Mouse (Mus musculus): ENCODE data around the gene Epha3. TPM values are rescaled to one million over a fixed set of nuclear protein-coding genes. Genes with fewer than 3 reads are reported as not detected.

Epha3 gene
- polyA plus RNA-seq, 1 experiment from 2014 or later, result 76.8 TPM

- 44% methylated on average over 4 of the region's 4 CpGs for WGBS
- Histone ChIP-seq H3K9ac (replicated peaks; ENCODE audit: low read depth, low read length) (no peak overlapping the region), H3K4me2 (ENCODE audit: low read length) (no peak overlapping the region), H3K4me3 (replicated peaks; ENCODE audit: low read length) (no peak overlapping the region), H3K9me3 (ENCODE audit: control insufficient read depth, low read length) (no peaks in the 10 kb centered on the region), H3K27ac (ENCODE audit: low read length) (no peak overlapping the region), H3K4me1 (replicated peaks; ENCODE audit: control insufficient read depth, insufficient read depth, low read length) (0 out of 2 replicates have a peak, but pooled peaks cover 2% of the 10 kb centered on the region), H3K36me3 (ENCODE audit: control insufficient read depth, insufficient read depth) (no peaks in the 10 kb centered on the region), H3K27me3 (replicated peaks; ENCODE audit: control insufficient read depth, insufficient read depth, low read length) (no peaks in the 10 kb centered on the region)
- ATAC-seq, result peak; percentile 91
Measured at GRCm38 (mm10) chr16:63761177-63761576, 102.8 kb downstream of the Epha3 start.

- Histone ChIP-seq H3K27me3 (replicated peaks; ENCODE audit: control insufficient read depth, insufficient read depth, low read length) (no peaks in the 10 kb centered on the region), H3K4me3 (replicated peaks; ENCODE audit: low read length) (no peak overlapping the region), H3K9me3 (ENCODE audit: control insufficient read depth, low read length) (no peaks in the 10 kb centered on the region), H3K27ac (ENCODE audit: low read length) (no peak overlapping the region), H3K9ac (replicated peaks; ENCODE audit: low read depth, low read length) (no peak overlapping the region), H3K4me1 (replicated peaks; ENCODE audit: control insufficient read depth, insufficient read depth, low read length) (0 out of 2 replicates have a peak, but pooled peaks cover 2% of the 10 kb centered on the region), H3K36me3 (ENCODE audit: control insufficient read depth, insufficient read depth) (no peaks in the 10 kb centered on the region), H3K4me2 (ENCODE audit: low read length) (no peak overlapping the region)
- 18% methylated on average over 2 of the region's 2 CpGs for WGBS
- no peak for ATAC-seq
Measured at GRCm38 (mm10) chr16:63760112-63760511, 103.9 kb downstream of the Epha3 start.

- no peaks in the 10 kb centered on the region for H3K27me3 ChIP-seq (replicated peaks; ENCODE audit: control insufficient read depth, insufficient read depth, low read length)
- H3K9me3 ChIP-seq (ENCODE audit: control insufficient read depth, low read length), result no peaks in the 10 kb centered on the region
- peak overlapping the region; percentile 65 for H3K27ac ChIP-seq (ENCODE audit: low read length)
- no peak overlapping the region for H3K9ac ChIP-seq (replicated peaks; ENCODE audit: low read depth, low read length)
- 5% methylated on average over 3 of the region's 3 CpGs for WGBS
- H3K4me2 ChIP-seq (ENCODE audit: low read length), result no peak overlapping the region
- H3K36me3 ChIP-seq (ENCODE audit: control insufficient read depth, insufficient read depth), result no peaks in the 10 kb centered on the region
- H3K4me3 ChIP-seq (replicated peaks; ENCODE audit: low read length), result no peak overlapping the region
- ATAC-seq, result peak; percentile 58
- peaks cover 4% of the 10 kb centered on the region for H3K4me1 ChIP-seq (replicated peaks; ENCODE audit: control insufficient read depth, insufficient read depth, low read length)
Measured at GRCm38 (mm10) chr16:63753052-63753451, 110.9 kb downstream of the Epha3 start.

- no peak; the same call in 1 of the 2 replicates for ATAC-seq
- no peaks in the 10 kb centered on the region for H3K36me3 ChIP-seq (ENCODE audit: control insufficient read depth, insufficient read depth)
- WGBS, result 9% methylated on average over 2 of the region's 2 CpGs
- no peak overlapping the region for H3K4me2 ChIP-seq (ENCODE audit: low read length)
- peaks cover 12% of the 10 kb centered on the region for H3K4me1 ChIP-seq (replicated peaks; ENCODE audit: control insufficient read depth, insufficient read depth, low read length)
- H3K4me3 ChIP-seq (replicated peaks; ENCODE audit: low read length), result no peak overlapping the region
- H3K9me3 ChIP-seq (ENCODE audit: control insufficient read depth, low read length), result no peaks in the 10 kb centered on the region
- no peak overlapping the region for H3K27ac ChIP-seq (ENCODE audit: low read length)
- H3K9ac ChIP-seq (replicated peaks; ENCODE audit: low read depth, low read length), result no peak overlapping the region
- H3K27me3 ChIP-seq (replicated peaks; ENCODE audit: control insufficient read depth, insufficient read depth, low read length), result no peaks in the 10 kb centered on the region
Measured at GRCm38 (mm10) chr16:63747817-63748216, 116.2 kb downstream of the Epha3 start.

- ATAC-seq, result no peak
- 16% methylated on average over 5 of the region's 5 CpGs for WGBS
- Histone ChIP-seq H3K27me3 (replicated peaks; ENCODE audit: control insufficient read depth, insufficient read depth, low read length) (no peaks in the 10 kb centered on the region), H3K4me1 (replicated peaks; ENCODE audit: control insufficient read depth, insufficient read depth, low read length) (peaks cover 12% of the 10 kb centered on the region), H3K9ac (replicated peaks; ENCODE audit: low read depth, low read length) (no peak overlapping the region), H3K9me3 (ENCODE audit: control insufficient read depth, low read length) (no peaks in the 10 kb centered on the region), H3K36me3 (ENCODE audit: control insufficient read depth, insufficient read depth) (no peaks in the 10 kb centered on the region), H3K27ac (ENCODE audit: low read length) (peak overlapping the region; percentile 47; the same call in 1 of the 2 replicates), H3K4me3 (replicated peaks; ENCODE audit: low read length) (no peak overlapping the region), H3K4me2 (ENCODE audit: low read length) (no peak overlapping the region)
Measured at GRCm38 (mm10) chr16:63745465-63745864, 118.5 kb downstream of the Epha3 start.

- Histone ChIP-seq H3K36me3 (ENCODE audit: control insufficient read depth, insufficient read depth) (no peaks in the 10 kb centered on the region), H3K4me3 (replicated peaks; ENCODE audit: low read length) (no peak overlapping the region), H3K9ac (replicated peaks; ENCODE audit: low read depth, low read length) (no peak overlapping the region), H3K4me2 (ENCODE audit: low read length) (no peak overlapping the region), H3K9me3 (ENCODE audit: control insufficient read depth, low read length) (no peaks in the 10 kb centered on the region), H3K4me1 (replicated peaks; ENCODE audit: control insufficient read depth, insufficient read depth, low read length) (peaks cover 12% of the 10 kb centered on the region), H3K27me3 (replicated peaks; ENCODE audit: control insufficient read depth, insufficient read depth, low read length) (no peaks in the 10 kb centered on the region), H3K27ac (ENCODE audit: low read length) (no peak overlapping the region)
- peak; percentile 52 for ATAC-seq
- 39% methylated on average over 9 of the region's 9 CpGs for WGBS
Measured at GRCm38 (mm10) chr16:63743208-63743854, 120.6 kb downstream of the Epha3 start.

GRCm38 (mm10) chr16:63719235-63719634, 144.7 kb downstream of the Epha3 start:
- H3K9ac ChIP-seq (replicated peaks; ENCODE audit: low read depth, low read length), result no peak overlapping the region
- no peaks in the 10 kb centered on the region for H3K27me3 ChIP-seq (replicated peaks; ENCODE audit: control insufficient read depth, insufficient read depth, low read length)
- no peak overlapping the region for H3K27ac ChIP-seq (ENCODE audit: low read length)
- no peaks in the 10 kb centered on the region for H3K9me3 ChIP-seq (ENCODE audit: control insufficient read depth, low read length)
- no peaks in the 10 kb centered on the region for H3K4me1 ChIP-seq (replicated peaks; ENCODE audit: control insufficient read depth, insufficient read depth, low read length)
- no peak overlapping the region for H3K4me3 ChIP-seq (replicated peaks; ENCODE audit: low read length)
- H3K4me2 ChIP-seq (ENCODE audit: low read length), result no peak overlapping the region
- 19% methylated on average over 1 of the region's 1 CpGs for WGBS
- ATAC-seq, result peak; percentile 54
- no peaks in the 10 kb centered on the region for H3K36me3 ChIP-seq (ENCODE audit: control insufficient read depth, insufficient read depth)

- no peaks in the 10 kb centered on the region for H3K9me3 ChIP-seq (ENCODE audit: control insufficient read depth, low read length)
- H3K4me1 ChIP-seq (replicated peaks; ENCODE audit: control insufficient read depth, insufficient read depth, low read length), result no peaks in the 10 kb centered on the region
- ATAC-seq, result peak; percentile 69
- H3K4me2 ChIP-seq (ENCODE audit: low read length), result no peak overlapping the region
- no peaks in the 10 kb centered on the region for H3K27me3 ChIP-seq (replicated peaks; ENCODE audit: control insufficient read depth, insufficient read depth, low read length)
- H3K36me3 ChIP-seq (ENCODE audit: control insufficient read depth, insufficient read depth), result no peaks in the 10 kb centered on the region
- H3K9ac ChIP-seq (replicated peaks; ENCODE audit: low read depth, low read length), result no peak overlapping the region
- H3K4me3 ChIP-seq (replicated peaks; ENCODE audit: low read length), result no peak overlapping the region
- 68% methylated on average over 4 of the region's 4 CpGs for WGBS
- H3K27ac ChIP-seq (ENCODE audit: low read length), result no peak overlapping the region
Measured at GRCm38 (mm10) chr16:63717317-63717716, 146.7 kb downstream of the Epha3 start.

GRCm38 (mm10) chr16:63706912-63707868, 156.8 kb downstream of the Epha3 start:
- Histone ChIP-seq H3K27me3 (replicated peaks; ENCODE audit: control insufficient read depth, insufficient read depth, low read length) (no peaks in the 10 kb centered on the region), H3K9ac (replicated peaks; ENCODE audit: low read depth, low read length) (no peak overlapping the region), H3K4me3 (replicated peaks; ENCODE audit: low read length) (no peak overlapping the region), H3K4me2 (ENCODE audit: low read length) (no peak overlapping the region), H3K9me3 (ENCODE audit: control insufficient read depth, low read length) (no peaks in the 10 kb centered on the region), H3K4me1 (replicated peaks; ENCODE audit: control insufficient read depth, insufficient read depth, low read length) (no peaks in the 10 kb centered on the region), H3K36me3 (ENCODE audit: control insufficient read depth, insufficient read depth) (no peaks in the 10 kb centered on the region), H3K27ac (ENCODE audit: low read length) (no peak overlapping the region)
- WGBS, result 84% methylated on average over 17 of the region's 17 CpGs
- ATAC-seq, result no peak
